Mouse (Mus musculus): ENCODE measurements around the gene Gbp6. TPM values are rescaled to one million over a fixed set of nuclear protein-coding genes. Genes with fewer than 3 reads are reported as not detected.

Gbp6 gene
- total RNA-seq, 2 experiments from 2014 or later: 0.77 TPM; not detected in 1

Other genes with a start within 250 kb of the Gbp6 start
- not detected in 2 replicates for gene Gbp9, start 154.2 kb downstream of the Gbp6 start, total RNA-seq (2014; fragmentation: Nextera tagmentation)
- 0.26 and 1.9 TPM in 2 replicates for gene Gbp9, start 154.2 kb downstream of the Gbp6 start, total RNA-seq (2017)
- gene Gbp8, start 154.2 kb downstream of the Gbp6 start, total RNA-seq (2014; fragmentation: Nextera tagmentation): not detected in 2 replicates
- gene Gbp8, start 154.2 kb downstream of the Gbp6 start, total RNA-seq (2017): 0.34 TPM in 1 of 2 replicates, not detected in the other
- gene Gbp4, start 154.1 kb downstream of the Gbp6 start, total RNA-seq (2014; fragmentation: Nextera tagmentation): not detected in 2 replicates
- not detected in 2 replicates for gene Gbp4, start 154.1 kb downstream of the Gbp6 start, total RNA-seq (2017)
- gene Gbp10, start 54.2 kb downstream of the Gbp6 start, total RNA-seq (2014; fragmentation: Nextera tagmentation): not detected in 2 replicates
- not detected in 2 replicates for gene Gbp10, start 54.2 kb downstream of the Gbp6 start, total RNA-seq (2017)
- gene Gm43302, start within 50 bp of the Gbp6 start, total RNA-seq (2014; fragmentation: Nextera tagmentation): not detected in 2 replicates
- gene Gm43302, start within 50 bp of the Gbp6 start, total RNA-seq (2017): not detected in 2 replicates
- gene Lrrc8b, start 122.1 kb upstream of the Gbp6 start, total RNA-seq (2014; fragmentation: Nextera tagmentation): 16.1 and 19.8 TPM in 2 replicates
- gene Lrrc8b, start 122.1 kb upstream of the Gbp6 start, total RNA-seq (2017): 6.5 and 9.7 TPM in 2 replicates
- gene Lrrc8c, start 225.7 kb upstream of the Gbp6 start, total RNA-seq (2014; fragmentation: Nextera tagmentation): 23.7 and 38.7 TPM in 2 replicates
- 4.4 and 7.5 TPM in 2 replicates for gene Lrrc8c, start 225.7 kb upstream of the Gbp6 start, total RNA-seq (2017)